Mouse (Mus musculus) mammary gland, adult 2 months (tissue): Measurements from ENCODE around the gene Lztr1. TPM values are rescaled to one million over a fixed set of nuclear protein-coding genes. Genes with fewer than 3 reads are reported as not detected.

Experiments
- polyA plus RNA-seq: library from polyadenylated mRNA; depleted of rRNA; stranded (reverse); fragments of >200 nt; gene quantifications from 2 replicates; pipeline ENCODE4 v1.2.3, GENCODE M21; 2012; ENCODE audit warnings: low replicate concordance; rRNA removed

The Lztr1 gene
- 229 and 242 TPM in 2 replicates for polyA plus RNA-seq

GRCm38 (mm10) chr16:17508546-17509239 is at the start of gene Lztr1:
Lztr1 (plus strand) TSS chr16:17508688.

GRCm38 (mm10) chr16:17489469-17490111 is 18.9 kb upstream of the Lztr1 start, which contains the start of gene Aifm3:
Aifm3 (plus strand) TSS chr16:17489611.

GRCm38 (mm10) chr16:17530640-17531288 is 22.3 kb downstream of the Lztr1 start, which contains the start of gene Thap7:
Thap7 (minus strand) TSS chr16:17531136.

GRCm38 (mm10) chr16:17561128-17561750 is 52.8 kb downstream of the Lztr1 start, which contains the start of gene Lrrc74b:
Lrrc74b (minus strand) TSS chr16:17561247.

GRCm38 (mm10) chr16:17561751-17562208 is 53.3 kb downstream of the Lztr1 start, which contains the start of gene P2rx6:
P2rx6 (plus strand) TSS chr16:17561885.

Other genes with a start within 250 kb of the Lztr1 start
- gene Tmem191c, start 232.6 kb upstream of the Lztr1 start, polyA plus RNA-seq, result 7.2 and 12.8 TPM in 2 replicates
- 0.45 and 1.3 TPM in 2 replicates for gene Serpind1, start 177.3 kb upstream of the Lztr1 start, polyA plus RNA-seq
- gene Snap29, start 102.7 kb upstream of the Lztr1 start, polyA plus RNA-seq, result 5.7 and 8.4 TPM in 2 replicates
- 47.9 and 65.5 TPM in 2 replicates for gene Pi4ka, start 102.4 kb upstream of the Lztr1 start, polyA plus RNA-seq
- gene Crkl, start 56.7 kb upstream of the Lztr1 start, polyA plus RNA-seq, result 67.7 and 91.9 TPM in 2 replicates
- gene Aifm3, start 19.1 kb upstream of the Lztr1 start, polyA plus RNA-seq, result 1.8 and 1.9 TPM in 2 replicates
- gene Thap7, start 22.4 kb downstream of the Lztr1 start, polyA plus RNA-seq, result 63.3 and 113 TPM in 2 replicates
- gene Lrrc74b, start 52.6 kb downstream of the Lztr1 start, polyA plus RNA-seq, result 0.39 and 2.4 TPM in 2 replicates
- gene P2rx6, start 53.2 kb downstream of the Lztr1 start, polyA plus RNA-seq, result 4.2 and 10.2 TPM in 2 replicates
- 17.6 and 17.9 TPM in 2 replicates for gene Slc7a4, start 74.5 kb downstream of the Lztr1 start, polyA plus RNA-seq
- 59.9 and 85.5 TPM in 2 replicates for gene Smpd4, start 110.7 kb downstream of the Lztr1 start, polyA plus RNA-seq
- gene Ccdc74a, start 137.8 kb downstream of the Lztr1 start, polyA plus RNA-seq, result 0.78 and 1.2 TPM in 2 replicates
- 107 and 152 TPM in 2 replicates for gene Med15, start 224.2 kb downstream of the Lztr1 start, polyA plus RNA-seq